Mouse (Mus musculus) left cerebral cortex, postnatal 10 days (tissue): ENCODE data around the gene 1110059E24Rik. TPM values are rescaled to one million over a fixed set of nuclear protein-coding genes. Genes with fewer than 3 reads are reported as not detected.
"Not testable (repeated sequence)": the region's sequence is repeated elsewhere in the genome, so short reads cannot be mapped to it uniquely, and the experiment has no call there.

Source experiments
- DNase-seq, 2 experiments: peaks; one replicate each; pipeline ENCODE4 v3.0.0; 2021 to 2022; ENCODE audit warnings: low spot score in 2 of 2, mixed read lengths in 1 of 2; ENCODE audit errors: extremely low spot score in 1 of 2
- intact Hi-C: fragments of 180-260 bp; cut with DNase I; formaldehyde crosslinking; loops from one replicate; pipeline ENCODE4 v1.15.1; 2025
- total RNA-seq, 2 experiments: library from RNA; stranded (reverse); gene quantifications; 2 replicates each; pipeline ENCODE4 v1.2.3; 2021

The 1110059E24Rik gene
- total RNA-seq, 2 experiments from 2014 or later, result 24.6 to 25.0 TPM

DNA sequence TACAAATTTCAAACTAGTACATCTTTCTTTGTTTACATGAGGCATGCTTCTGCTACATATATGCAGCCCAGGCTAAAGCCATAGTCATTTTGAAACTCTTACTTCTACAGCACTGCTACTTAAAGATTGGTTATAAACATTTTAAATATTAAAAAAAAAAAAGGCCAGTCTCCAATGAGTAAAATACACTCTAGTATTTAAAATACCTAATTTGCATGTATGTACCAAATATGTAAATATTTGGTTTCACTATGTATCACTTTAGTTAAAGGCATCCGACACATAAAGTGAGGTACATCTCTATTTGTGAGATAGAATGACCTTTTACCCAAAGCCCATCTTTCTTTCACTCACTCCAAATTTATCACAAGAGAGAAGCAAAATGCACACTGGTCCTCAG is 23.7 kb downstream of the 1110059E24Rik start:
- DNase-seq, result no peak
- intact Hi-C loops, result no loop called here

DNA sequence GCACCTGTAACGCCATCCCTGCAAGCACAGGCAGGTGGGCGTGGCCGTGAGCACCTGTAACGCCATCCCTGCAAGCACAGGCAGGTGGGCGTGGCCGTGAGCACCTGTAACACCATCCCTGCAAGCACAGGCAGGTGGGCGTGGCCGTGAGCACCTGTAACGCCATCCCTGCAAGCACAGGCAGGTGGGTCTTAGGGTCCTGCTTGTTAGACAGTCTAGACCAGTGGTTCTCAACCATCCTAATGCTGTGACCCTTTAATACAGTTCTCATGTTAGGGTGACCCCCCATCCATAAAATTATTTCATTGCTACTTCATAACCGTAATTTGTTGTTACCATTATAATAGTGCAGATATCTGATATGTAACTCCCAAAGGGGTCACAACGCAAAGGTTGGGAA is 24.3 kb downstream of the 1110059E24Rik start:
- intact Hi-C loops, result not testable (repeated sequence)

DNA sequence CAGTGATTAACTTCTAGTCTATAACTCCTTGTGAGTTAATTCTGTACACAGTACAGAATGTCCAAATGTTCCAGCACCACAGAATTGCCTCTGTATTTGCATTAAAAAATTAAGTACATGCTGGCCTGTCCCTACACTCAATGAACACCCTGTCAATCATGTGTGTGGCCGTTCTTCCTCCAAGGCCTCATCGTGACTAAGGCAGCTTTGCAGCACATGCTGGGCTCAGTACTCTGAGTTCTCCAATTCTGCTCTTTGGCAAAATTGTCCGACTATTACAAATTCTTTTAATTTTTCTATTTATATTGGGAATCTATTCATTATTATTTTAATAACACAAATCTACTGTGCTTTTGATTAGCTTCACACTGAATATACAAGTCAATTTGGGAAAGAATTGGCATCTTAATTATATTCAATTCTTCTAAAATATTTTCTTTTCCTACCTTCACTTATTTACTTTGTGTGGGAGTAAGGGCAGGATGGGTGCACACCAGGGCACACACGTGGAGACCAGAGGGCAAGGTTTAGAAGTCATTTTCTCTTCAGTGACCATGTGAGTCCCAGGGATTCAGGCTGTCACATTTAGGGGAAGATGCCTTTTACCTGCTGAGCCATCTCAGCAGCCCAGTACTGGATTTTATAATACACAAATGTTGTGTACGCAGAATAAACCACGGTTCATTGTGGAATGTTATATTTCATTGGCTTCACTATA is 26.3 kb downstream of the 1110059E24Rik start:
- DNase-seq, result no peak
- intact Hi-C loops, result no loop called here

More for the DNA sequence above, 24.3 kb downstream of the 1110059E24Rik start:
- not testable (repeated sequence) for DNase-seq

DNA sequence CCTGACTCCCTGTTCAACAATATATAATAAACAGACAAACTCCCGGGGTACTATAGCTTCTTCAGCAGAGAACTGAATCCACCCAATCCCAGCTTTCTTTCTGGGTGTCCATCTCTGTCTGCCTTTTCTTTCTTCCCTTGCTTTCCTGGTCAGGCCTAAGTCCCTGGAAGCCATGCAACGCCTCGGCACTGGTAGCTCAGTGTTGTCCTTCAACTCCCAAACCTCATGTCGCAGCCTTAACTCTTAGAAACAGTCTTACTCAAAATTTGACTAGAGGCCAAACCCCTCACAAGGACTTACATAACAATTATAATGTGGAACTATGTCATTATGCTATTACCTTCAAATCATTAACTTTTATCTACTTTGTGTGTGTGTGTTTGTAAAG is 28.6 kb downstream of the 1110059E24Rik start:
- intact Hi-C loops, result no loop called here
- DNase-seq, result no peak

DNA sequence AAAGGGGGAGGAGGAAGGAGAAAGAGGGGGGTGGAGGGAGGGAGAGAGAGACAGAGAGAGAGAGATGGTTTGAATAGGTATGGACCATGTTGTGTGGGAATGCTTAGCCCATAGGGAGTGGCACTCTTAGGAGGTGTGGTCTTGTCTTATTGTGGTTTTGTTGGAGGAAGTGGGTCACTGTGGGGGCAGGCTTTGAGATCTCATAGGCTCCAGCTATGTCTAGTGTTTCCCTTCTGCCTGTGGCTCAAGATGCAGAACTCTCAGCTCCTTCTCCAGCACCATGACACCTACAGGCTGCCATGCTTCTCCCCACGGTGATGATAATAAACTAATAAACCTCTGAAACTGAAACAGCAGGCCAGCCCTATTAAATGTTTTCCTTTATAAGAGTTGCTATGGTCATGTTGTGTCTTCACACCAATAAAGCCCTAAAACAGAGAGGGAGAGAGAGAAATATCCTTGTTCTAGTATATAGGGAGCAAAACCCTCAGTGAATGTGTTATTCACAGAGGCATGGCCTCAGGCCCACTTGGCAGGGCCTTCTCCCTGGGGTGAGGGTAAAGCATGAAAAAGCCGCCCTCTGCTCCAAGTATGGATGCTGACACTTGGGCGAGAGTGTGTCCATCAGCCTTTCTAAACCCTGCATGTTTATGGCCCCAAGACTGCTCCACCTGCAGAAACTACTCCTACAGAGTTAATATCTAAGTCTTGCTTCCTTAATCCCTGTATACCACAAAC is 29.2 kb downstream of the 1110059E24Rik start:
- no peak for DNase-seq
- intact Hi-C loops, result no loop called here

DNA sequence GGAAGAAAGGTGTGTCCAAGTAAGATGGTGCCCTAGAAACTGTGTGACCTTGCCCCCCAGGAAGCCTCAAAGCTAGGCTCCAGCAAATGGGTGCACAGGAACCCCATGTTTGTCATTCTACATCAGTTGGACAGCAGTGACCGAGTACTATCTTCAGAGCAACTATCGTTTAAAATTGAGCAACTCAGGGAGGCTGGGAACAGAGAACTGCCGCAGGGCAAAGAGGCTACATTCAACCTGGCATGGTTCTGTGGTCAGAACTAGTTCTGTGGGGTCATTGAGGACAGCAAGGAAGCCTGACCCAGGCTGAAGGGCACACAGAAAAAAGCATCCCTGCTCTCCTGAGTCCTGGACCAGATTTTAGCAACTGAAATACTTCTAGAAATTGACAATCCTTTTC is 37.0 kb downstream of the 1110059E24Rik start:
- intact Hi-C loops, result no loop called here
- DNase-seq, result no peak

DNA sequence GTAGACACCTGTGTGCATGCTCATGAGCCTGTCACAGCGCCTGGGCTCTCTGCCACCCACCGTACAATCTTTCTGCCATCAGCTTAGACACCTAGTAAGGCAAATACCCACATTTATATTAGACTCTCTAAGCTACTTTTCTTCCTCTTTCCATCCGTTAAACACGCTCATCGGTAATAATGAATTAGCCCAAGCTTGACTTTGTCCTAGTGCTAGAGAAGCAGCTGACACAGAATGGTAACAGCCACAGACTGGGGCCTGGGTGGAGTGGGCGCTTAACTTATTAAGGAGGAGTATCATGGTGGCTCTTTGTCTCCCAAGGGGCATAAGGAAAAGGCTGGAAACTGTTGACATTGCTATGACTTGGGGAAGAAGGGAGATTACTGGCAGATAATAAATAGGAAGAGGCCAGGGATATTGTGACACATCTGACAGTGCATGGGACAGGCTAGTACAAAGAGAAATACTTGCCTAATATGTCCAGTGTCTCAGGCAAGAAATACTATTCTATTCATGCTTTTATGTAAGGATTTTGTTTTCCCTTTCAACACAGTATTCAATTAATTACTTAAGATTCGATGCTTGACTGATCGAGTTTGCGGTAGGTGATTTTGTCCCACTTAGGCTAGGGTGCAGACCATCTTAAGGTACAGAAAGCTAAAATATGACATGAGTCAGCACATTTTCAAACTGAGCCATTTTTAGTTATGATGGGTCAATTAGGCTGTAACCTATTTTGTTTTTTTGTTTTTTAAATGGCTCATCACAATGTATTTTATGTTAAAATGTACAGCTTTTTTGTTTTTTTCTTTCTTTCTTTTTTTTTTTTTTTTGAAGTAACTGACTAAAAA is 40.8 kb downstream of the 1110059E24Rik start:
- intact Hi-C loops, result no loop called here
- no peak for DNase-seq

DNA sequence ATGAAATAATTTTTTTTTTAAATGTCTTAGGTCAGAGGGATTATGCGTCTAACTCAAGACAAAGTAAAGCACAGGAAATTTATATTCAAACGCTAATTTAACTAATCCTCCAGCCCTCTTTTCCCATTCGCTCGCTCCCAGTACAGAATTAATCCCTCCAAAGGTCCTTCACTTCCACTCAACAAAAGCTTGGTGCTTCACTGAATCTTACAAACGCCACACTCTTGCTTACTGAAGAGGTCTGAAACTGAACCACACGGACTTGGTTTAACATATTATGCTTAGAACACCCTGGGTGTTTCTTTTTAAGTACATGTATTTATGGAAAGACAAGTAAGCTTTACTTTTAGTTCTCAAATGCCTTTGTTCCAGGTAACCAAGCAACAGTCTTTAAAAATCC is 41.5 kb downstream of the 1110059E24Rik start:
- intact Hi-C loops, result no loop called here
- no peak for DNase-seq

DNA sequence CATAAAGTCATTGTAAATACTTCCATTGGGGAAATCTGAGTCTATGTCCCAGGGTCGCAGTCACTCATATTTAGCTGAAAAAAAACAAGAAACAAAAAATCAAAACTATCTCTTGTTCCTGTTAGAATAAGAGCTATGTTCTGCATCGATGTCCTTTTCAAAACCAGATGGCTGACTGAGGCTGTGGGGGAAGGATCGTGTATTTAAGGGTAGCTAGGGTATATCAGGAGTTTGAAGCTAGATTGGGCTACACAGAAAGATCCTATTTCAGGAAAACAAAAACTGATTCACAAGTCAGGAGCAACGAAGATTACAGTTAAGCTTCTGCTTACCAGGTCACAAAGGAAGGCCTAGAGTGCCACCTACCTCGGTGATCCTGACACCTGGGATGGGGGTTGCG is 42.5 kb downstream of the 1110059E24Rik start:
- no peak for DNase-seq
- intact Hi-C loops, result no loop called here

DNA sequence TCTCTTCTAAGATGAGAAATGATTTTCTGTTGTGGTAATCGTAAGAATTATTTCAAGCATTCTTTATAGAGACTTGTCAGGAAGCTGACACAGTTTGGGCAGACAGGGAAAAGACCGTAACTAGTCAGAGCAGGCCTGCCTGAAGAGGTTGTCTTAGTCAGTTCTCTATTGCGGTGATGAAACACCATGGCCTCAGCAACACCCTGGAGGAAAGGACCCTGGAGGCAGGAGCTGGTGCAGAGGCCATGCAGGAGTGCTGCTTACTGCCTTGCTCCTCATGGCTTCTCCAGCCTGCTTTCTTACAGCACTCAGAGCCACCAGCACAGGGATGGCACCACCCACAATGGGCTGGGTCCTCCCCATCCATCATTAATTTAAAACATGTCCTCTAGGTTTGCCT is 47.5 kb downstream of the 1110059E24Rik start:
- DNase-seq, result no peak
- intact Hi-C loops, result no loop called here

DNA sequence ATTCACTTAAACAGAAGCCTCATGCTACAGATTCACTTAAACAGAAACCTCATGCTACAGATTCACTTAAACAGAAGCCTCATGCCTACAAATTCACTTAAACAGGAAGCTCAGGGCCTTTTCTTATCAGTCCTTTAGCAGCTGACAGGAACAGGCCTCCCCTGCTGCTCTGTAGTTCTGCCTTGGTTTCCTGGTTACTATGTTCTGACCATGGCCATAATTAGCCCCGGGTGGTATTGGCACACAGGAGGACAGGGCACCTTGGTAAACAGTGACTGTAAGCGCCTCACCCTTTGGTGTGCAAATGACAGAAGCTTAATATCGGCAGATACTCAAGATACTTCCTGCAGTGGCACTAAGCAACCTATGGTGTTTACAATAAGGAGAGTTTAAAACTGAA is 48.9 kb downstream of the 1110059E24Rik start:
- intact Hi-C loops, result no loop called here

DNA sequence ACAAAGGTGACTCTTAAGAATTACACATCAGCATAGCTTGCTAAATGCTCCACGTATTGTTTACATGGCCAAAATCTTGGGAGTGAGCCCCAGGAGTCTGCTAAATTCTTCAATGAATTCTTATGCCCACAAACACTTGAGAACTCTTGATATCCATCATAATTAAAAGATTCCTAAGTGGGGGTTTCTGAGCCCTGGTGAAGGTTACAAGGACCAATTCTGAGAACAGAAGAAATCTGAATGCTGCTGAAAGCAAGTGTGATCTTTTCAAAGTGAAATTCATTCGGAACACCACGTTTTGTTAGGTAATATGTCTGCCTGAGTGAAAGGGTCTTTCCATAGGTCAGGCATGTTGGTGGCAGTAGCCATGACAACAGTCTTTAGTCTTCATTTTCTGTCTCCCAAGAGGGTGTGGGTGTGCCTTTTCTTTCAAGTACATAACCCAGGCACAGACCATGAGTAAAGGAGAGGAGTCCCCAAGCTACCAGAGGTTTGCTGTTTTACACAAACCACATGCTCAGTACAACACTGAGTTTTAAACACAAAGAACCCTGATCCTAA is 51.2 kb downstream of the 1110059E24Rik start:
- intact Hi-C loops, result no loop called here

More for the DNA sequence above, 48.9 kb downstream of the 1110059E24Rik start:
- DNase-seq, result no peak

DNA sequence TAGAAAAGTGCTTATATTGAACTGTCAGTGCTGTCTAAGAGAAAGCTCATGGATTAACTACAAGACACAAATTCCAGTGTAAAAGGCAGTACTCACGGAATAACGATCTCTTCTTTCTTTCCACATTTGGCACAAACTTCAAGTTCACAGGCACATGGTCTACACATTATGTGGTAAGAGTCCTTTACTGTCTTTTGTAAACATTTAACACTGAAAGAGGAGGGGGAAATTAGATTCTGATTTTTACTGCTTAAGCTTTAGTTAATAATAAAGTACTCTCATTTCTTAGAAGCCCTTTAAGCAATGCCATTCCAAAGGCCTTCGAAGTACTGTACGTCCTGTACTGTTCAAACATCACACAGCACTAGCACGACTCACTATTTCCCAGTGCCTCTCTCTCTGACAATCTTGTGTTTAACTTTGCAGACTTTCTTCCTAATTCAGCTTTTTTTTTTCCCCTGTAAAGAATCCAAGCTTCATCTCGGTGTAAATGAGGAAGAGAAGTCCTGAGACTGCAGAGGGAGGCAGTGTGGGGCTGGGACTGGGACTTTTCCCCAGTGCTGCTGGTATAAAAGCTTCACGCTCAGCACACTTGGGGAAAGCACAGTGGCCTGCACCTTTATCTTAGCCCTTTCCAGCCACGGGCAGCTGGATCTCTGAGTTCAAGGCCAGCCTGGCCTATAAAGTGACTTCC is 54.0 kb downstream of the 1110059E24Rik start:
- intact Hi-C loops, result no loop called here
- DNase-seq, result no peak

More for the DNA sequence above, 51.2 kb downstream of the 1110059E24Rik start:
- no peak for DNase-seq

DNA sequence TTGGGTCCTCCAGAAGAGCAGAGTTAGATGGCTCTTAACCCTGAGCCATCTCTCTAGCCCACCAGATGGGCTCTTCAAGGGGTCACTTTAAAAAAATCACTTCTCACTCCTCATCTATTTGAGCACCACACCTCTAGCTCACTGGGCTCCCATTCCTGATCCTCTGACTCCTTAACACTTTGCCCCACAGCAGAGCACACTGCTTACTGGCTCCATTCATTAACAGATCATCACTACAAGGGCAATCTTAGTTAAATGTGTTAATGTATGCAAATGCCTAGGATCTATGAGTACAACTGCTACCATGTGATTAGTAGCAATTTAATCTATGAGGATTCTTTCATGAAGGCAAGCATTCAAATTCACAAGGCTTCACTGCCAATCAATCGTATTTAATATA is 58.1 kb downstream of the 1110059E24Rik start:
- intact Hi-C loops, result no loop called here
- no peak for DNase-seq

DNA sequence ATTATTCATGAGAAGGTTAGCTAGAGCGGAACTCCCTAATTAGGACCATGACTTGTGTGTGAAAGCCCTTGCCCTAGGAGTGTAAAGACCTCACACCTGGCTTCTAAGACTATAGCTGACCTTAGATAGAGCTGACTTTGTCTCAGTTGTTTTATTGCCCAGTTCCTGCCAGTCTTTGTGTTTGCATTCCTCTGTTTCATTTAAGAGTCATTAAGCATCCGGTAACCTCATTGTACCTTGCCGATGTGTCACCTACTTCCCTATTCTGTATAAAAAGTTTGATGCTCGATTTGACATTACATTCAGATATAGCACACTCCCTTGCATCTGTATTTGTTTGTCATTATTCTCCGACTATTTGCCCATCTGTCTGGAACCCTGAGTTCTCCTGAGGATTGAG is 60.6 kb downstream of the 1110059E24Rik start:
- intact Hi-C loops, DNase-seq: not testable (repeated sequence)

DNA sequence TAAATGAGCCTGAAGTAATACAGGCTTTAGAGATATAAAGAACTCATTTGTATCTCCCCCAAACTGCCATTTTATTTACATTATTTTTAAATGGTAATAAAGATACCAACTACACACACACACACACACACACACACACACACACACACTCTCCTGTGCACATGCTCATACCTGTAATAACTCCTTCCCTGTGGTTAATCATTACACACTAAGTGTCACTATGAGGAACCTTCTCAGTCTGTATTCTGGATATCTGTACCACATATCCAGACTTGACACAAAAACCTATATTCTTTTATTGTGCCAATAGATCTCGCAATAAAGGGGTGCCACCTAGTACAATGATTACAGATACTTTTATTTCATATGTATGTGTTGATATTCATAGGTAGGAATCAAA is 62.9 kb downstream of the 1110059E24Rik start:
- intact Hi-C loops, result no loop called here
- DNase-seq, result no peak

DNA sequence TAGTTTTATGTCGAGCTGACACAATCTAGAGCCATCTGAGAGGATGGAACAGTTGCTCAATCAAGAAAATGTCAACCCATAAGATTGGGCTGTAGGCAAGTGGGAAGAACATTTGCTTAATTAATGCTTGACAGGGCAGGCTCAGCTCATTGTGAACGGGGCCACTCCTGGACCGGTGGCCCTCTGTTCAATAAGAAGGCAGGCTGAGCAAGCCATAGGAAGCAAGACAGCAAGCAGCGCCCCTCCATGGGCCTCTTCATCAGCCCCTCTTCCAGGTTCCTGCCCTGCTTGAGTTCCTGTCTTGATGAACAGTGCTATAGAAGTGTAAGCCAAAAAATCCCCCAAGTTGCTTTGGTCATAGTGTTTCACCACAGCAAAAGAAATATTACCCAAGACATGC is 65.2 kb downstream of the 1110059E24Rik start:
- intact Hi-C loops, result no loop called here
- DNase-seq, result no peak

DNA sequence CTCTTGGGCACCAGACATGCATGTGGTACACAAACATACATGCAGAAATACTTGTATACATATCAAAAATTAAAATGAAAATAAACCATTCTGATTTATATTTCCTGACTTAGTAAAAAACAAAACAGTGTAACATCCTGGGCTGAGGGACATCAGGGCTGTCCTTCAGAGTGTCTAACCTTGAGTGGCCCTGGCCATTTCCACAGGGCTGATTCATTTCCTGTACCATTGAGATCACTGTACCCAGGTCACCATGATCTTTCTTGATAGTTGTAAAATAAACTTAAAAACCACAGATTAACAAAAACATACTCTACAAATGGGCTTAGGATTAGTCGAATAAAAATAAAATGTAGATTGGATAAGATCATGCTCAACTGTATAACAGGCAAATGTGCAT is 66.2 kb downstream of the 1110059E24Rik start:
- no peak for DNase-seq
- intact Hi-C loops, result no loop called here

DNA sequence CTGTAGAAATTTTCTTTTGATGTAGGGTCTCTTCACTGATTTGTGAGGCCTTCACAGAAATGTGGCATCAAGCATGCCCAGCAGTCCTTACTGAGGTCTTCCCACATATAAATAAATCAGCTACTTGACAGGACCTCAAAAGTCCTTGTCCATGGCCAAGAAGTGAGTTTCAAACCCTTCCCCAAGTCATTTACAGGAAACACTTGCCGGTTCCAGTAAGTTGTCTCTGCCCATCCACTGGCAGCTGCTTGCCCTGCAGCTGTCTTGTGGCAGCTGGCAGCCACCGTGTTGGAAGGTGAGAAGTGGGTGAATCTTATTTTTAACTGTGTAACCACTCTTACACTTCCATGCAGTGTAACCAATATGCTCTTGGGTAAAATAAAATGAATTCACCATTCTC is 66.9 kb downstream of the 1110059E24Rik start:
- DNase-seq, result no peak
- intact Hi-C loops, result no loop called here
